Mouse (Mus musculus): ENCODE results near the gene Gm20721.

DNA sequence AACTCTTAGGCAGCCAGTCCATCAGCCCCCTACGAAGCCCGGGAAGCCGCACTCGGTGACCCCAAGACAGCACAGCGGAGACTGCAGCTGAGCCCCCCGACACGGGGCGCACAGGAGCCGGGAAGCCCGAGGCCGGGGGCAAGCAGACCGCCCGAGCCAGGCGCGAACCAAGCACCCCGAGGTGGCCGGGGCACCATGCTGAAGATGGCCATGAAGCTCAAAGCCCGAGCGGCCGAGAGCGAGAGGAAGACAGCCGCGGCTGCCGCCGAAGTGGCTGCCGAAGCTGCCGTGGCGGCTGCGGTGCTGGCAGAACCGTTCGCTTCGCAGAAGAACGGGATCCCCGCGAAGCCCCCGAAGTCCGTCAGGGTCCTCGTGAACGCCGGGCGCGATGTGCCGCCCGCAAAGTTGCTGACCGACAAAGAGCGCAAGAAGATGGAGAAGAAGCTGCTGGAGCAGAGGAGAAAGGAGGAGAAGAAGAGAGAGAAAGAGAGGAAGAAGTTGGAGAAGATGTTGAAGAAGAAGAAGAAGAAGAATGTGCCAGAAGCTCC, 18.1 kb downstream of the Gm20721 start:
- TF ChIP-seq SRF (IDR thresholded peaks at IDR 0.05; ENCODE audit: control insufficient read depth, insufficient read length, low read depth), result no peak
- TF ChIP-seq POLR2A (IDR thresholded peaks at IDR 0.05; ENCODE audit: insufficient read length, low read depth), result no peak
- TF ChIP-seq TCF12 (IDR thresholded peaks at IDR 0.05; ENCODE audit: insufficient read depth, poor library complexity, severe bottlenecking), result no peak
- no peak for TF ChIP-seq POLR2AphosphoS2 (IDR thresholded peaks at IDR 0.05; ENCODE audit: insufficient read length, low read depth)
- TF ChIP-seq MAX (IDR thresholded peaks at IDR 0.05; ENCODE audit: low read depth), result no peak
- TF ChIP-seq USF1 (IDR thresholded peaks at IDR 0.05; ENCODE audit: low read depth), result no peak
- TF ChIP-seq CEBPB (IDR thresholded peaks at IDR 0.05; ENCODE audit: insufficient read depth, poor library complexity, severe bottlenecking), result no peak
- TF ChIP-seq E2F4 (IDR thresholded peaks at IDR 0.05; ENCODE audit: insufficient read depth), result no peak
- no peak for TF ChIP-seq MYOD1 (IDR thresholded peaks at IDR 0.05; ENCODE audit: control insufficient read depth in 1 of 3, insufficient read length in 2 of 3, low read depth in 2 of 3)
- no peak for TF ChIP-seq TCF3 (IDR thresholded peaks at IDR 0.05; ENCODE audit: insufficient read length, low read depth)
